Mouse (Mus musculus) embryonic facial prominence, embryonic 10.5 days (tissue): ENCODE measurements around the gene Rps11. TPM values are rescaled to one million over a fixed set of nuclear protein-coding genes. Genes with fewer than 3 reads are reported as not detected.
A peak's percentile ranks its signal among the peaks of the same experiment; 100 is the strongest.

Source experiments
- microRNA counts: library from miRNA; unstranded; fragments of <30 nt; microRNA quantifications from one replicate; lab custom pipeline; 2017
- microRNA-seq: library from miRNA; unstranded; fragments of <30 nt; microRNA quantifications from one replicate; pipeline ENCODE4, GENCODE M21; 2017
- polyA plus RNA-seq: library from polyadenylated mRNA; unstranded; fragments of >200 nt; fragmentation: Nextera tagmentation; extraction: Ambion mirVana; gene quantifications from 2 replicates; pipeline ENCODE4 v1.2.1, GENCODE M21; 2016

Rps11 gene
- polyA plus RNA-seq, 1 experiment from 2014 or later, result 1,885 TPM

MicroRNAs encoded within 50 kb of the gene (microRNA counts, 519-probe panel; counts per million panel counts)
- 188 counts per million, percentile 57 among the panel's probes with 10 or more counts for microRNA mmu-miR-150 (lab: Ali Mortazavi, UCI)

Small RNA genes within 50 kb of the gene (microRNA-seq; reads per million reads assigned to microRNA genes)
- gene Mir150 (3.7 reads per million, percentile 6 among the genes with 10 or more reads in this experiment), gene Mir5121 (48.5 reads per million, percentile 42 among the genes with 10 or more reads in this experiment), gene Mir7055 (not detected)

Other genes starting within 250 kb of the Rps11 start
- 135 and 146 TPM in 2 replicates for gene Med25, start 231.7 kb downstream of the Rps11 start, polyA plus RNA-seq
- 17.6 and 20.1 TPM in 2 replicates for gene Fuz, start 228.4 kb downstream of the Rps11 start, polyA plus RNA-seq
- 75.1 and 77.1 TPM in 2 replicates for gene Ap2a1, start 194.9 kb downstream of the Rps11 start, polyA plus RNA-seq
- gene Tsks, start 181.2 kb downstream of the Rps11 start, polyA plus RNA-seq, result 0.14 and 0.30 TPM in 2 replicates
- 18.5 and 18.8 TPM in 2 replicates for gene Cpt1c, start 149.6 kb downstream of the Rps11 start, polyA plus RNA-seq
- gene Prmt1, start 137.9 kb downstream of the Rps11 start, polyA plus RNA-seq, result 968 and 991 TPM in 2 replicates
- 70.3 and 77.5 TPM in 2 replicates for gene Irf3, start 126.8 kb downstream of the Rps11 start, polyA plus RNA-seq
- gene Bcl2l12, start 125.7 kb downstream of the Rps11 start, polyA plus RNA-seq, result 87.0 and 90.7 TPM in 2 replicates
- 46.2 and 47.9 TPM in 2 replicates for gene Scaf1, start 108.1 kb downstream of the Rps11 start, polyA plus RNA-seq
- gene Rras, start 106.5 kb downstream of the Rps11 start, polyA plus RNA-seq, result 18.8 and 20.3 TPM in 2 replicates
- 13.4 and 14.9 TPM in 2 replicates for gene Prr12, start 71.6 kb downstream of the Rps11 start, polyA plus RNA-seq
- 70.8 and 74.7 TPM in 2 replicates for gene Nosip, start 62.0 kb downstream of the Rps11 start, polyA plus RNA-seq
- 23.3 and 24.4 TPM in 2 replicates for gene Prrg2, start 61.8 kb downstream of the Rps11 start, polyA plus RNA-seq
- gene Rcn3, start 32.2 kb downstream of the Rps11 start, polyA plus RNA-seq, result 144 and 156 TPM in 2 replicates
- 6.0 and 7.0 TPM in 2 replicates for gene Fcgrt, start 20.6 kb downstream of the Rps11 start, polyA plus RNA-seq
- gene Rpl13a, start 4.3 kb upstream of the Rps11 start, polyA plus RNA-seq, result 1,273 and 1,282 TPM in 2 replicates
- 0.31 TPM in 1 of 2 replicates, not detected in the other for gene Gm45713, start 11.8 kb upstream of the Rps11 start, polyA plus RNA-seq
- 0.97 and 1.8 TPM in 2 replicates for gene Flt3l, start 12.0 kb upstream of the Rps11 start, polyA plus RNA-seq
- 99.6 and 103 TPM in 2 replicates for gene Pih1d1, start 29.9 kb upstream of the Rps11 start, polyA plus RNA-seq
- gene Aldh16a1, start 30.1 kb upstream of the Rps11 start, polyA plus RNA-seq, result 65.3 and 71.7 TPM in 2 replicates
- 0.74 and 1.2 TPM in 2 replicates for gene Slc17a7, start 39.5 kb upstream of the Rps11 start, polyA plus RNA-seq
- gene Gfy, start 55.1 kb upstream of the Rps11 start, polyA plus RNA-seq, result 0.10 and 0.29 TPM in 2 replicates
- not detected in 2 replicates for gene Pth2, start 56.6 kb upstream of the Rps11 start, polyA plus RNA-seq
- gene Ccdc155, start 80.5 kb upstream of the Rps11 start, polyA plus RNA-seq, result 0.62 and 0.67 TPM in 2 replicates
- gene Dkkl1, start 87.7 kb upstream of the Rps11 start, polyA plus RNA-seq, result 1.2 and 2.0 TPM in 2 replicates
- gene Tead2, start 91.3 kb upstream of the Rps11 start, polyA plus RNA-seq, result 394 and 421 TPM in 2 replicates
- gene Cd37, start 114.7 kb upstream of the Rps11 start, polyA plus RNA-seq, result 0.50 and 0.88 TPM in 2 replicates
- 0.28 and 0.32 TPM in 2 replicates for gene Slc6a16, start 116.6 kb upstream of the Rps11 start, polyA plus RNA-seq
- gene Slc6a21, start 153.1 kb upstream of the Rps11 start, polyA plus RNA-seq, result not detected in 2 replicates
- gene Trpm4, start 209.3 kb upstream of the Rps11 start, polyA plus RNA-seq, result 10.6 and 11.3 TPM in 2 replicates
- 0.31 and 0.64 TPM in 2 replicates for gene Hrc, start 210.9 kb upstream of the Rps11 start, polyA plus RNA-seq
- 5.8 and 7.1 TPM in 2 replicates for gene Ppfia3, start 242.6 kb upstream of the Rps11 start, polyA plus RNA-seq
- gene Lin7b, start 246.1 kb upstream of the Rps11 start, polyA plus RNA-seq, result 0.24 and 1.2 TPM in 2 replicates